Mouse (Mus musculus) forebrain, postnatal 0 days (tissue): ENCODE results near the gene Arsj. TPM values are rescaled to one million over a fixed set of nuclear protein-coding genes. Genes with fewer than 3 reads are reported as not detected.

Experiments
- ATAC-seq: fragments of 200-750 bp; cut with Nextera tagmentation; 2 replicates; pipeline ENCODE4 v1.8.0; 2017; ENCODE audit warnings: mild to moderate bottlenecking, moderate library complexity
- DNase-seq: peaks from one replicate; pipeline ENCODE4 v3.0.0-alpha.2; 2015
- H3K27ac ChIP-seq: fragments of 300-500 bp; sonication (generic); 2 replicates; pipeline ENCODE4 v1.5.1; 2014; ENCODE audit warnings: low read depth, mild to moderate bottlenecking, antibody characterized with exemption, low read length, moderate library complexity, mixed read lengths
- H3K27me3 ChIP-seq: fragments of 300-500 bp; sonication (generic); 2 replicates; pipeline ENCODE4 v1.6.1; 2014; ENCODE audit warnings: mild to moderate bottlenecking, low read length, mixed read lengths; ENCODE audit not compliant: insufficient read depth
- H3K36me3 ChIP-seq: fragments of 300-500 bp; sonication (generic); 2 replicates; pipeline ENCODE4 v1.6.1; 2014; ENCODE audit warnings: mild to moderate bottlenecking, moderate library complexity; ENCODE audit not compliant: insufficient read depth
- H3K4me1 ChIP-seq: fragments of 300-500 bp; sonication (generic); 2 replicates; pipeline ENCODE4 v1.6.1; 2014; ENCODE audit warnings: antibody characterized with exemption; ENCODE audit not compliant: insufficient read depth
- H3K4me2 ChIP-seq: fragments of 300-500 bp; sonication (generic); 2 replicates; pipeline ENCODE4 v1.6.1; 2014; ENCODE audit warnings: low read depth, mild to moderate bottlenecking, moderate library complexity
- H3K4me3 ChIP-seq: fragments of 300-500 bp; sonication (generic); 2 replicates; pipeline ENCODE4 v1.5.1; 2014; ENCODE audit warnings: low read depth, low read length, mixed read lengths
- H3K9ac ChIP-seq: fragments of 300-500 bp; sonication (generic); 2 replicates; pipeline ENCODE4 v1.6.1; 2014; ENCODE audit warnings: mild to moderate bottlenecking
- H3K9me3 ChIP-seq: fragments of 300-500 bp; sonication (generic); 2 replicates; pipeline ENCODE4 v1.6.1; 2016; ENCODE audit warnings: low read length
- CTCF ChIP-seq: sonication (generic); IDR thresholded peaks from 2 replicates; pipeline ENCODE4 v1.5.1; 2016; ENCODE audit warnings: antibody characterized with exemption, control low read depth, low read depth
- WGBS: fragments of 180-500 bp; shearing (Covaris S2); extraction: QIAGEN DNeasy Blood & Tissue Kit; methylation state at CpG from one replicate; pipeline ENCODE4 v1.1.7; 2014; 5-methylcytosine and 5-hydroxymethylcytosine counted together
- polyA plus RNA-seq: library from polyadenylated mRNA; unstranded; fragments of >200 nt; fragmentation: Nextera tagmentation; extraction: Ambion mirVana; gene quantifications from 2 replicates; pipeline ENCODE4 v1.2.1, GENCODE M21; 2015
- total RNA-seq: library from RNA; depleted of rRNA; stranded (reverse); fragments of >200 nt; gene quantifications from 2 replicates; pipeline ENCODE4 v1.2.3, GENCODE M21; 2014

Gene Arsj
- total and polyA plus RNA-seq, 2 experiments from 2014 or later, result 0.54 to 1.0 TPM

DNA sequence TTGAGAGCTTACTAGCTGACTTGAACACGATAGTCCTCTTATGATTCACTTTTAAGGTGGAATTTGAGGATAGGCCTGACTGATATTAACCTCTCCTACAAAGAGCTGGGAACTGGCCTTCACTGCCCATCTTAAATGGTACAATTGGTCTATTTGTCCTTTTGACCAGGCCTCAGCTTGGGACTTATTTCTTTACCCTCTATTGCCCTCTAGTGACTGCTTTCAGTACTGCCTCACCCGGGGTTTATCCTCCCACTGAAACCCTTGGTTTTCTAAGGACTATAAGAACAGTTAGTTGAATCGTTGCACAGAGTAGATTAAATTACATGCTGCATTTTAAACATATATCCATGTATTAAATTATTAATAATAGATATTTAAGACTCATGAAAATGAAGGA, 39.4 kb downstream of the Arsj start:
- no peaks in the 10 kb centered on the region for H3K36me3 ChIP-seq
- no peaks in the 10 kb centered on the region; the same call in 1 of the 2 replicates for H3K4me1 ChIP-seq
- H3K9ac ChIP-seq, result no peak overlapping the region
- peak; percentile 73 for TF ChIP-seq CTCF
- H3K27me3 ChIP-seq, result no peaks in the 10 kb centered on the region
- no peak overlapping the region for H3K4me2 ChIP-seq
- ATAC-seq (no peak; the same call in 1 of the 2 replicates), DNase-seq (peak; percentile 69)
- H3K9me3 ChIP-seq, result no peaks in the 10 kb centered on the region
- no peak overlapping the region for H3K27ac ChIP-seq
- WGBS, result 26% methylated on average over 3 of the region's 3 CpGs
- no peak overlapping the region for H3K4me3 ChIP-seq

DNA sequence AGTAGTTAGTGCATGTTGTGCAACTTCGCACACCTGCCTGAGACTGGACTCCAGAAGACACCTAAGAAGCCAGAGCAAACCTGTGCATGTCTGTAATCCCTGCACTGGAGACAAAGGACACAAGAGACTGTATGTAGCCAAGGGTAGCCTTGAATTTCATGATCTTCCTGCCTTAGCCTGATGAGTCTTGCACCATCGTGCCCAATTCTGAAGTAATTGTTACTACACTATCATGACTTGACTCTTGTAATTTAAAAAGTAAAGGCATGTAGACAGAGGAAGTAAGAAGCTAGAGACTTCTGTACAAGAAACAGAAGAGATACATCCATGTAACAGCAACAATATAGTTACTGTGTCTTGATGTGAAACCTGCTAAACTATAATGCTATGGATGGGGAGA, 40.7 kb downstream of the Arsj start:
- Histone ChIP-seq H3K9me3 (no peaks in the 10 kb centered on the region), H3K4me3 (no peak overlapping the region), H3K4me2 (no peak overlapping the region), H3K9ac (no peak overlapping the region), H3K27me3 (no peaks in the 10 kb centered on the region), H3K4me1 (no peaks in the 10 kb centered on the region; the same call in 1 of the 2 replicates), H3K27ac (no peak overlapping the region), H3K36me3 (no peaks in the 10 kb centered on the region)
- no peak for TF ChIP-seq CTCF
- WGBS, result 89% methylated on average over 2 of the region's 2 CpGs
- no peak for ATAC-seq
- no peak for DNase-seq

DNA sequence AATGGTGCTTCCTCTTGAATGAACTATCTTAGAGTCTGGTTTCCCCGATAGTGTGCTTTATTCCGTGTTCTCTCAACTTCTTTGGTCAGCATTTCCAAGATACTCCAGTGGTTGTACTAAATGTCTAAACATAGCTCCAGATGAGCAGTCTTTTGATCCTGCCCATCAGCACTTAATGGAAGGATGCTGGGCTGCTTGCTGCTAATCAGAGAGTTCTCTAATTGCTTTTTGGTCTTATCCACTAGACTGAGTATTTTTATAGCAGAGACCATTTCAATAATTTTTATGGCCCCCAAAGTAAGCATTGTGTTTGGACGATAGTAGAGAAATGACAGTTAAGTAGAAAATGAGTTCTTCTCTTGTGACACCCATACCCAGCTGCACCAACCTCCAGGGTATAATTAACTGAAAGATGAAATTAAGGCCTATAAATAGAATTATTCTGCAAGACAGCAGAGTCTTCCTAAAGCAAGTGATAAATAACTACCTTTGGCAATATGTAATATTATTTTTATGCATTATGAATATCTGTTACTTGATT, 67.1 kb downstream of the Arsj start:
- Histone ChIP-seq H3K9ac (no peak overlapping the region), H3K9me3 (no peaks in the 10 kb centered on the region), H3K36me3 (no peaks in the 10 kb centered on the region), H3K4me3 (no peak overlapping the region), H3K4me1 (no peaks in the 10 kb centered on the region), H3K4me2 (no peak overlapping the region), H3K27ac (no peak overlapping the region), H3K27me3 (no peaks in the 10 kb centered on the region)
- 80% methylated on average over 3 of the region's 3 CpGs for WGBS
- TF ChIP-seq CTCF, result no peak
- ATAC-seq, result no peak
- no peak for DNase-seq

DNA sequence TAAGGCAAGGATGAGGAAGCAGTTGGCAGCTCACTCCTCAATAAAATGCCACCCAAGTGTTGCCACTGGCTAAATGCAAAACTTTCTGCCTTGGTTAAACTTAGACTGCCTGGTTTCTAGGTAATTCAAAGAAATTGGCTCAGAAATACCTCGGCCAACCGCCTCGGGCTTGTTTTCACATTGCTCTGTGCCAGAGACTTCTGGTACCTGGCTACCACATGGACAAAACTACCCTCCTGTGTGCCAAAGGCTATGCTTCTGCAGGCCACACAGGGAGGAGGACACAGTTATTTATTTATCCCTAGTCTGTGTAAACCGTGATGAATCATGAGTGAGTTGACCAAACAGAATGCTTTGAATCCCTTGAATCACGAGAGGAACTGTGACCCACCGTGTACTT, 75.8 kb downstream of the Arsj start:
- WGBS, result 78% methylated on average over 6 of the region's 6 CpGs
- no peaks in the 10 kb centered on the region for H3K9me3 ChIP-seq
- no peak for TF ChIP-seq CTCF
- H3K27me3 ChIP-seq, result no peaks in the 10 kb centered on the region
- no peak overlapping the region for H3K9ac ChIP-seq
- H3K4me1 ChIP-seq, result no peaks in the 10 kb centered on the region
- H3K4me3 ChIP-seq, result no peak overlapping the region
- H3K27ac ChIP-seq, result no peak overlapping the region
- H3K4me2 ChIP-seq, result no peak overlapping the region
- no peaks in the 10 kb centered on the region for H3K36me3 ChIP-seq
- ATAC-seq (no peak), DNase-seq (no peak)

DNA sequence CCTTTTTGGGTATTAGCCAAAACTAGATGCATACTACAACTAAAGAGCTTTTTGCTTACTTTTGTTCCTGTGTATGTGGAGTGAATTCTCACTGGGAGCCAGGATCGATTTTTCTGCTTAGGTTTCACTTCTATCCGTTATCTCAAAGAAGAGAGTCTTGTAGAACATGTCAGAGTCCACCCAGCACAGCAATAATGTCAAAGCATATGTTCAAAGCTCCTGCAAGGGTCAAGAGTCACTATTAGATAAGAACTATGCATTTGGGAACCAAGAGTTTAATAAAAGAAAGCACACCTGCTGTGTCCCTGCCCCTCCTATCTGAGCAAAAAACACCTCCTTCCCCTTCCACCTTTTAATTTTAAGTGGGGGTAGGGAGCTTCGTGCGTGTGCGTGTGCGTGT, 85.6 kb downstream of the Arsj start:
- Histone ChIP-seq H3K4me1 (no peaks in the 10 kb centered on the region), H3K9me3 (no peaks in the 10 kb centered on the region), H3K36me3 (no peaks in the 10 kb centered on the region), H3K27me3 (no peaks in the 10 kb centered on the region), H3K4me2 (no peak overlapping the region), H3K9ac (no peak overlapping the region), H3K4me3 (no peak overlapping the region), H3K27ac (no peak overlapping the region)
- no peak for TF ChIP-seq CTCF
- DNase-seq (no peak), ATAC-seq (no peak)
- 69% methylated on average over 6 of the region's 6 CpGs for WGBS

DNA sequence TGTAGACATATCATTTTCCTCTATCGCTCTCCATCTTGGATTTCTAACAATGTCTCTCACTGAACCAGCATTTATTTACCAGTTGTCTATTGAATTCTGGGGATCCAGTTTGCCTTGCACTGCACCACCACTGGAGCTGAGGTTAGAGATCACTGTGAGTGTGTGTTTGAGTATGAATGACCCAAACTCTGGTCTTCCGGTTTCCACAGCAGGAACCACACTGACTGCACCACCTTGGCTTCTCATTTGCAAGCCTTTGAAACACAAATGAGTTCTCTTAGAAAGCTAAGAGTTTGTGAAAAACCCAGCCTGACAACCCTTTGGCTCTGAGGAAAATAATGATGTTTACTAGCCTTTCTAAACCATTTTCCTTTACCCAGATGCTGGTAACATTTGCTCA, 86.0 kb downstream of the Arsj start:
- no peak overlapping the region for H3K9ac ChIP-seq
- H3K27me3 ChIP-seq, result no peaks in the 10 kb centered on the region
- ATAC-seq, result no peak
- no peaks in the 10 kb centered on the region for H3K36me3 ChIP-seq
- no peaks in the 10 kb centered on the region for H3K9me3 ChIP-seq
- TF ChIP-seq CTCF, result no peak
- no peak overlapping the region for H3K4me2 ChIP-seq
- DNase-seq, result no peak
- 46% methylated on average over 2 of the region's 2 CpGs for WGBS
- H3K27ac ChIP-seq, result no peak overlapping the region
- H3K4me1 ChIP-seq, result no peaks in the 10 kb centered on the region
- no peak overlapping the region for H3K4me3 ChIP-seq

DNA sequence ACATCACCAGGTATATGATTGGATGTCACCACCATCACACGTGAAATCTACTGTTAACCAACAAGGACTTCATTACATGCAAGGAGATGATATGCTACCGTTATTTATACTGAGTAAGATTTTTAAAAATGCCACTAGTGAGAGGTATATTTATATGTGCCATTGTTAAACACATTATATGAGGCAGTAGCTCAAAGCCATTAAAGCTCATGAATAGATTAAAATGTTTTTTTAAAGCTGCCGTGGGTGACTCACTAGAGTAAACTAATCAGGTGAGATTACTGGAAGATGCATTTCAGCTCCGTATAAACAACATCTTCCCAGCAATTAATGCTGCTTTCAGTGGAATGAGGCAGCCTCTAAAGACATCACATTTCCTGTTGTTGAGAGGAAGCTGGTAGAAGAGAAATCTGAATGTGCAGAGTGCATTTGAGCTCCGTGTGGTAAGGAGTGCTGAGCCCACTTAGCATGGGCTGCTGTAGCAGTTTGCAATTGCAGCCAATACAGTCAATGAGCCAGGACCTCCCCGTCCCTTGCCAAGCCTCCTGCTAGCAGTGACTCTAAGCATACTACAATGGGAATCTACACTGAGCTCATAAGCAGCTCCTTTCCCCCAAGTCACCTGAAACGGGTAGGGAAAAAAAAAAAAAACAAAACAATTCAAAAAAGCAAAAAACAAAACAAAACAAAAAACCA, 92.5 kb downstream of the Arsj start:
- Histone ChIP-seq H3K9me3 (no peaks in the 10 kb centered on the region), H3K4me1 (no peaks in the 10 kb centered on the region), H3K4me2 (no peak overlapping the region), H3K27me3 (no peaks in the 10 kb centered on the region), H3K4me3 (no peak overlapping the region), H3K27ac (no peak overlapping the region), H3K36me3 (no peaks in the 10 kb centered on the region), H3K9ac (no peak overlapping the region)
- TF ChIP-seq CTCF, result no peak
- 45% methylated on average over 7 of the region's 7 CpGs for WGBS
- ATAC-seq, result peak; percentile 53
- DNase-seq, result peak; percentile 9
